Mouse (Mus musculus) Muller cell, postnatal 12 days (primary cell): ENCODE results near the gene Stpg3.

Source experiments
- DNase-seq: peaks from one replicate; pipeline ENCODE4 v3.0.0-alpha.2; 2015; ENCODE audit errors: inconsistent ontology term

The Stpg3 gene

DNA sequence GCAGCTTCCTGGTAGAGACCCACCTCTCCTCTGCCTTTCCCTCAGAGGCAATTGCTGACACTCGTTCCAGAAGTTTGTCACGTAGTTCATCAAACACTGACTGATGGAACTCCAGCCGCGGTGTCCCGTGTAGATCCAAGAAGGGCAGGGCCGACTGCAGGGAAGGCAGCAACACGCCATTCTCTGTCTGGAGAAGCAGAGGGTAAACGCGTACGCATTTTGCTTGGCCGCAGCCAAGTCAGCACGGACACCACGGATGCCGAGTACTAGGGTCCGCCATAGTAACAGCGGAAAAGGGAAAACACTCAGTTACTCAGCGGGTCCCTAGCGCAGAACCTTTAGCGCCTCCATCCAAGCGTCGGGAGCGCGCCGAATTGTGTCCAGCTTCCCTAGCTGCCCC is 3.8 kb downstream of the Stpg3 start:
- no peak for DNase-seq

GRCm38 (mm10) chr2:25207593-25207992 is 6.8 kb downstream of the Stpg3 start:
- no peak for DNase-seq

DNA sequence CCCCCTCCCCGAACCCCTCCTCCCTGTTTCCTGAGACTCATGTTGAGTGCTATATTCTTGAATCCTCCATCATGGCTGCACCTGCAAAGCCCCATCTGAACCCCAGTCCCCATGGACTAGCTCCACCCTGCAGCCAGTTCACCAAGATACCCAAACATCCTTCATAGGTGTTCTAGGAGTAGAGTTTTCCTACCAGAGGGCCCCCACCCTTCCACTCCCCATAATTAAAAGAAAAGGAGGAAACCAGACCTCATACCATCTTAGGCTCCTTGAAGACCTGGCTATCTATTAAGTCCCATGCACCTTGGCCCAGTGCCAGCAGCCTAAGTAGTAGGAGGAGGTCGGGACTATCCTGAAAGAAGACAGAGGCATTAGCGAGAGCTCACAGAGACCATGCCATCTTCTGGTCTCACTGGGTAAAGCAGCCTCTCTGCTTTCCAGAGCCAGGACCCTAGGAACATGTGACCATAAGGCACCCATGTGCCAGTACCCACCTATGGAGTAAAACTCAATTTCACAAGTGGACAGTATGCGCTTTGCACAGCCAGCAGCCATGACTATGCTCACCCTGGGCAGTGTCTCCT is 10.7 kb downstream of the Stpg3 start:
- DNase-seq, result no peak

GRCm38 (mm10) chr2:25200631-25201030 is 13.8 kb downstream of the Stpg3 start:
- no peak for DNase-seq

- no peak for DNase-seq
Measured at GRCm38 (mm10) chr2:25197946-25198345, 16.5 kb downstream of the Stpg3 start.

GRCm38 (mm10) chr2:25197191-25197590 is 17.2 kb downstream of the Stpg3 start:
- no peak for DNase-seq

GRCm38 (mm10) chr2:25196172-25196954 is 18.1 kb downstream of the Stpg3 start, which contains the start of gene Tor4a:
Gene Tor4a, minus strand, starts transcription at chr2:25196886.
- DNase-seq, result peak; percentile 81

DNA sequence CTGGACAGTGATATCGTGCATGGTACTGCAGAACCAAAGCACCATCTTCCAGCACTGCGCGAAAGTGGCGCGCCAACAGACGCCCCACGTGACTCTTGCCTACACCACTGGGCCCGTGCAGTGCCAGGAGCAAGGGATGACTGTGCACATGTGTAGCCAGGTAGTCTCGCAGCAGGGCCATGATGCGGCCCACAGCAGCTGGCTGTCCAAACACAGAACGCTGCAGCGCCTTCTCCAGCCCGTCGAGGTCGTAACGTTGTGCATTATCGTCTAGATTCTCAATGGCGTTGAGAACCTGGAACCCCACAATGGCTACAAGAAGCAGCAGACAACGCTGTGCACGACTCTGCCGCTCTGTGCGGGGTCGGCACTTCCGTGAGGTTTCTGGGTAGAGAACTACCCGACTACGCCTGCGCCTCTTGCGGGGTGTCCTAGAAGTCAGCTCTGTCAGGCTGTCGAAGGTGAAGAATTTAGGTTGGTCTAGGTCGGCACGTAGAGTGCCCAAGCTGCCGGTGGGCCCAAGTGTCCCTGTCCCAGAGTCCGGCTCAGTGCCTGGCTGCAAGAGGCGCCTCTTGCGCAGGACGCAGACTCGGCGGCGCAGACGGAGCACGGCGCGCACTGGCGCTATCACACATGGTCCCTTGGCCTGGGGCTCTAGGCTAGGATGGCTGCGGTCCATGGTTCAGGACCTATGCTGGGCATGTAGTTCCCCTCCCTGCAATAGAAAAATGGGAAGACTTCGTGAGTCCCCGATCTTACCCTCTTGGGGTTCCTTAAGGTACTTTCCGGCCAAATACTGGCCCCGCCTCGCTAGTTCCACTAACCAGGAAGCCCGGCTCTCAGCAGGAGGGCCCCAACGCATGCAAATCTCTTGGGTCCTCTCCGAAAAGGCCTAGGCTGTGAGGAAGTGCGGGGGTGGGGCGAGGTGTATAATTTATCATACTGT is 19.0 kb downstream of the Stpg3 start:
- no peak for DNase-seq

- no peak for DNase-seq
Measured at GRCm38 (mm10) chr2:25194486-25195171, 19.8 kb downstream of the Stpg3 start.

- DNase-seq, result no peak
Measured at GRCm38 (mm10) chr2:25194006-25194405, 20.4 kb downstream of the Stpg3 start.

DNA sequence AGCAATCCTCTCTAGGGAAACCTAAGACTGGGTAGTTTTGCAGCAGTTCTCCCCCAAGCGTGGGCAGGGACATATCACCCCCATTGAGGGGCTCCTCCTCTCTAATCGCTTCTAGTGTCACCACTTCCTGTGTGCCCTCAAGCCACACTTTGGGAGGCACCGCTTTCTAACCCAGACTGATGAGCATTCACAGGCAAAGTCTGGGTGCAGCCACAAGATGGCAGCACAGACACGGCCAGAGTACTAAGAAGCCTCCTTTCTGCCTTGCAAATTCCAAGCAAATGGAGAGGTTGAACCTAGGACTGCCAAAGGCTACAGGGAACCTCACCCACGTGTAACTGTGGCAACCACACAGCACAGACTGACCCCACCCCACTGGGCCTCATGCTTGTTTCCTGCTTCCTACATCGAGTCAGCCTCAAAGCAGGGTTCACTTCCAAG is 21.1 kb downstream of the Stpg3 start:
- DNase-seq, result peak; percentile 79

GRCm38 (mm10) chr2:25187841-25188240 is 26.6 kb downstream of the Stpg3 start:
- no peak for DNase-seq

DNA sequence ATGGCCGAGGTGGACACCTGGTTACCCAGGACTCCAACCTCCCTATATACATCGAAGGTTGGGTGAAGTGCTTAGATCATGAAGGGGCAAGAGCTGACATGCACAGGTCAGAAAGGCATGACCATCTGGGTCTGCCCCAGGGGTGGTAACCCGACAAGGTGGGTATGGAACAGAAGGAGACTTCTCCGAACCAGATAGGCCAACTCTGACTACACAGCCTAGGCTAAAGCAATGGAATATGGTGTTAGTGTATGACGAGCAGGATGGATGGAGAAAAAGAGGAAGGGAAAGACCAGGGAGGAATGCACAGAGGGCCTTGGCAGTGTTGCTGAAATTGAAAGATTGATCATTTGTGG is 27.9 kb downstream of the Stpg3 start:
- DNase-seq, result no peak

DNA sequence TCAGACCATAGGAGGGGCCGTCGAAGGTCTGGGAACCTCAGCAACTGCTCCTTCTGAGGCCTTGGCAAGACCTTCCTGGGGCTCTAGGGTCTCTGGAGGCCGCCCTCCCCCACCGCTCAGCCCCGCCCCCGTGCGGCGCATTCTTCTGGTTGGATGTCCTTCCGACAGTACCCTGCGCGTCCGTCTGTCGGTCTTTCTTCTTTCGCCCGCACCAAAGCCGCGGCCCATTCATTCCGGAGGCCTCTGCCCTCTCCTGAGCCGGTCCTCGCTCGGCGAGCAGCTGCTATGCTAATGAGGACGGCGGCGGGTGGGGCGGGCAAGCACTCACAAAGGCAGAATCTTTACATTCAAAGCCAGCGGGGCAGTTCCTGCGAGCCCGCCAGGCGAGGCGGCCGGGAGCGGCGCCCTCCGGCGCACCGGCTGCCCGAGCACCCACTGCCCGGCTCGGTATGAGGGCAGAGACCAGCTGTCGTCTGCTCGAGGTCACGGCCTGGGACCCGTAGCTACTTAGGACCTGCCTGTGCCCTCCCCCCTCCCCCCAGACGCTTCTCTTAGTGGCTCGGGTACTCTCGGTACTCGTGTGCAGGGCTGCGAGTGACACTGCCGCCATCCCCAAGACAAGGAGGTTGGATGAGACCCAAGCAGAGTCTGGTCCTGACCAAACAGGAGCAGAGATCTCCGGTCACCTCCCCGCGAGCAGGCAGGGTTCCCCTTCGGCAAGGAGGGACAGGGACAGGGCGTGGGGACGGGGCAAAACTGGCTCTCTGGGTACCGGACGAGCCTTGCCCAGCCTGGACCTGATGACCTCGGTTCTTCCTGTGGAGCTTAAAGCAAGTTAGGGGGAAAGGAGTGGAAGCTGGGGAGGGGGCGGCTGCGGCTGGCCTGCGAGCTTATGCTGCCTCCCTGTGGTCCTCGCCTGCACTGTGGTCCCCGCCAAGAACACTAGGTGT is 28.5 kb downstream of the Stpg3 start:
- DNase-seq, result peak; percentile 81

DNA sequence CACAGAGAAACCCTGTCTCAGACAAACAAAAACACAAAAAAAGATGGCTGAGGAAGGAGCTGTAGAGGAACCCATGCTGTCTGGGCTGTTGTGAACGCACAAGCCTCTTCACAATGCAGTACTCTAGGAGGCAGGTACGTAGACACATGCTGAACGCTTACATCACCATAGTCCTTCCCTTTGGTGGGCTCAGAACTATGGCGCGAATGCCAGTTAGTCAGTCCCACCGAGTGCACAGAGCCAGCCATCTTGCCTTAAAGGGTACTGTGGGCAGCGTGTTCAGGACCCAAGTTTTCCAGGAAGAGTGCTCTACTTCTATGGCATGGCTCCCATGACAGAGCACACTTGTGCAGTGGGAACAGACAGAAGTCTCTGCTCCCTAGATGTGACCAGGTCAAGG is 29.9 kb downstream of the Stpg3 start:
- DNase-seq, result no peak

DNA sequence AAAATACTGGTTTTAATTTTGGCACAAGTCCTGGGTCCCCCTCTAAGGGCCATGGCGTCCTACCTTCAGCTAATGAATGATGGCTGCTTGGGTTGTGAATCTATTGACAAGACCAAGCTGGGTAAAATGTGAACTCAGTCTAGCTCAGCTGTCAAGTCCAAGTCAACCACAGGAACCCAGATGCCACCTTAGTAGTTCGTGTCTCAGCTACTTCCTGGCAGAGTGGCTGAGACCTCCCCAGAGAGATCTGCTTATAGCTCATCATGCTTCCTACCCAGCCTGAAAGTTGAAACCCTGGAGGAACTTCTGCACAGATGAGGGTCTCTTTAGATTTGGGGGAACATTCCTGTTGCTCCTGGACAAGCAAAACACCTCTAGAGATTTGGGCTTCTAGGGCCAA is 31.1 kb downstream of the Stpg3 start:
- DNase-seq, result no peak

DNA sequence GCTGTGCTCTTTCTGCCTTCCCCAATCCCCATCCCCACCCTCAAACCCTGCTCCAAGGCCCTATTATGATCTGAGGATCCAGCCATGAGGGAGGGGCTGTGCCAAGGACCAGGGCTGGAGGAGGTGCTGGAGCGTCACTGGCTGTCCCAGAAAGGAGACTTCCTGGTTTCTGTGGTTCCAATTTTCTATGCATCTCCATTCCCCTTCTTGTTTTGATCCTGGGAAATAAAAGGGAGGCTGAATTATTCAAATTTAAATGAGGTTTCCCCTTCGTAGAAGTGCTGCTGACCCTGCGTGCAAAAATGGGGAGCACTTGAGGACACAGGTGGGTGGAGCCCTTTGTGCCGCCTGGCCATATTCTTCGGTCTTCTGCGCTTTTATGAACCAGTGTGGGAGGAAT is 31.8 kb downstream of the Stpg3 start:
- peak; percentile 41 for DNase-seq

- no peak for DNase-seq
Measured at GRCm38 (mm10) chr2:25181891-25182397, 32.5 kb downstream of the Stpg3 start.

DNA sequence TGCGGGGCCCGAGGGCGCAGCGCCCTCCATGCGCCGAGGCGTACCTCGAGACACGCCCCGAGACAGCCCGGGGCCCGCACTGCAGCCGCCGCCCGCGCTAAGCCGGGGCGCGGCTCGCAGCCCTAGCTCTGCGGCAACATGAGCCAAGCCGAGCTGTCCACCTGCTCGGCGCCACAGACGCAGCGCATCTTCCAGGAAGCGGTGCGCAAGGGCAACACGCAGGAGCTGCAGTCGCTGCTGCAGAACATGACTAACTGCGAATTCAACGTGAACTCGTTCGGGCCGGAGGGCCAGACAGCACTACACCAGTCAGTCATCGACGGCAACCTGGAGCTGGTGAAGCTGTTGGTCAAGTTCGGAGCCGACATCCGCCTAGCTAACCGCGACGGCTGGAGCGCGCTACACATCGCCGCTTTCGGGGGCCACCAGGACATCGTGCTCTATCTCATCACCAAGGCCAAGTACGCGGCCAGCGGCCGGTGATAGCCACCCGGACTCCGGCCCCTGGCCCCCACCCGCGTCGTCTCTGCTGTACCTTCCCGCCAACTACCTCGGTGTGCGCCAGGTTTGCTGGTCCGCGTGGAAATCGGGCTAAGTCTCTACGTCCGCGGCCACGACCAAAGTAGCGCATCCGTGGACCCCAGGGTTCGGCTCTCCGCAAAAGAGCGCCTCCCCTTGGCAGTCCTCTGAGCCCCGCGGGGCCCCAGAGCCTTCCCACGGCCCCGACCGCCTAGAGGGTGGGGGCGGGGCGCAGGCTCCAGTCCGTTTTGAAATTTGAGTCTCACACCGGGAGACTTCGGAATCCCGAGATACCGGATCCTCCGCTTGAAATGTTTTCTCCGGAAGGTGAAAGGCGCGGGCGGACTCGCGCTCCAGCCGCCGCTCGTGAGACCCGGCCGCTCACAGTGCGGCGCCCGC is 33.2 kb downstream of the Stpg3 start:
- DNase-seq, result peak; percentile 74
